Mouse (Mus musculus) cerebellum, postnatal 10 days (tissue): Measurements from ENCODE around the gene Gm1979.
"Not testable (repeated sequence)": the region's sequence is repeated elsewhere in the genome, so short reads cannot be mapped to it uniquely, and the experiment has no call there.

ENCODE experiments used
- DNase-seq, 2 experiments: peaks; one replicate each; pipeline ENCODE4 v3.0.0; 2021; ENCODE audit warnings: mixed read lengths in 2 of 2

Gene Gm1979

GRCm38 (mm10) chr5:26004698-26005097 is at the start of gene Gm1979:
Gm1979 (minus strand) TSS chr5:26004798.
- not testable (repeated sequence) for DNase-seq

GRCm38 (mm10) chr5:26039458-26039857 is 34.9 kb upstream of the Gm1979 start, which contains the start of gene Speer4a:
Speer4a (minus strand) TSS chr5:26039558.
- not testable (repeated sequence) for DNase-seq

DNA sequence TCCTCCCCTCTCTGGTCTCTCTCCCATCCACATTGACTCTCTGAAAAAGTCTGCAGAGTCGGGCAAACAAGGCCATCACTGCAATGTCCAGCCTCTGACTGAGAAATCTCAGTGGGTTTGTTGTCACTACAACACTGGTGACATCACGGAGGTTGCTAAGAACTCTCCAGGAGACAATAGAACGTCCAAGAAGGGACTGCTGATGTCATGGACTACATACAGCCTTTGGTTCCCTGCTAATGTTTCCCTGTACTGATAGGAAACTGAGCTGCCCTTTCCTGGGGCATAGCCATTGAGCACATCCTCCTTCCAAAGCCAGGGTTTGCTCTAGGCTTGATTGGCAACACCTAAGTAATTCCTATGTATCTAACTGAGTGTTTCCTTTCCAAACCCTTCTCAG is 18.2 kb upstream of the Gm1979 start, which contains the start of gene Gm5862:
Gene Gm5862 (minus strand): TSS at position 101 of the 400 bp plus-strand sequence.
- DNase-seq = not testable (repeated sequence)

DNA sequence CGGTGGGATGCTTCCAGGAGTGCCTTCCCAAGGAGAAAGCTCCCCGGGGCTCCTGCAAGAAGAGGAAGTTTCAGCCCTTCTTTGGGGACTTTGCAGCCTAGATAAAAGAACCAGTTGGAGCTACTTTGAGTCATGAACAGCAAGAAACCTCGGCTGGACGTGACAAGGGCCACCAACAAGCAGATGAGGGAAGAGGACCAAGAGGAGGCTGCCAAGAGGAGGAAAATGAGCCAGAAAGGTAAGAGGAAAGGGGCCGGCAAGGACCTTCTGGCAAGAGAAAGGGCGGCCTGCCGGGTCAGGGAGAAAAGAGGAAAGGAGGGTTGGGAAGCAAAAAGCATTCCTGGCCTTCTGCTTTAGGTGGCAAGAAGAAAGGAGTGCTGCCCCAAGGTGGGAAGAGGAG is 3.1 kb upstream of the Gm1979 start:
- peak; percentile 48 to 74 for DNase-seq

DNA sequence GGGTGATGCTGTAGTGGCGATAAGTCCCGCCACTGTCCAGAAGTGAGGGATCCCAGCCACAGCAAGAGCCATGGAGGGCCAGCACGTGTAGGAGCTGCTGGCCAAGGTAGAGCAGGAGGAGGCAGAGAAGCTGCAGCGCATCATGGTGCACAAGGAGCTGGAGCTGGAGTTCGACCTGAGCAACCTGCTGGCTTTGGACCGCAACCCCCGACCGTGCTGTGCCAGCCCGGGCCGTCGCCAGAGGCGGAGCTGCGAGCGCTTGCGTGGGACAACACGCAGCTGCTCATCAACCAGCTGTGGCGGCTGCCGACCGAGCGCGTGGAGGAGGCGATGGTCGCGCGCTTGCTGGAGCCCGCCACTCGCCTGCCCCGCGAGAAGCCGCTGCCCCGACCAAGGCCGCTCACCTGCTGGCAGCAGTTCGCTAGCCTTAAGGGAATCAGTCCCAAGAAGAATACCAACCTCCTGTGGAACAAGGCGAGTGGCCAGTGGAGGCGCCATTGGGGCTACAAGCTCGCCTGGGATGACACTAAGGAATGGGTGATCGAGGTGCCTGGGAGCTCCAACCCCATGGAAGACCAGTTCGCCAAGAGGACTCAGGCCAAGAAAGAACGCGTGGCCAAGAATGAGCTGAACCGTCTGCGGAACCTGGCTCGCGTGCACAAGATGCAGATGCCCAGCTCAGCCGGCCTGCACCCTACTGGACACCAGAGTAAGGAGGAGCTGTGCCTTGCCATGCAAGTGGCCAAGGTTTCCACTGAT is 2.5 kb upstream of the Gm1979 start:
- peak; percentile 82 to 88 for DNase-seq

DNA sequence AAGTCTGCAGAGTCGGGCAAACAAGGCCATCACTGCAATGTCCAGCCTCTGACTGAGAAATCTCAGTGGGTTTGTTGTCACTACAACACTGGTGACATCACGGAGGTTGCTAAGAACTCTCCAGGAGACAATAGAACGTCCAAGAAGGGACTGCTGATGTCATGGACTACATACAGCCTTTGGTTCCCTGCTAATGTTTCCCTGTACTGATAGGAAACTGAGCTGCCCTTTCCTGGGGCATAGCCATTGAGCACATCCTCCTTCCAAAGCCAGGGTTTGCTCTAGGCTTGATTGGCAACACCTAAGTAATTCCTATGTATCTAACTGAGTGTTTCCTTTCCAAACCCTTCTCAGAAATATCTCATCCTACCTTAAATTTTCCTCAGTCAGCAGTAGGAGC is 16.0 kb downstream of the Gm1979 start, which contains the start of gene Gm21698:
Gene Gm21698 (minus strand): TSS at position 101 of the 400 bp plus-strand sequence.
- not testable (repeated sequence) for DNase-seq

DNA sequence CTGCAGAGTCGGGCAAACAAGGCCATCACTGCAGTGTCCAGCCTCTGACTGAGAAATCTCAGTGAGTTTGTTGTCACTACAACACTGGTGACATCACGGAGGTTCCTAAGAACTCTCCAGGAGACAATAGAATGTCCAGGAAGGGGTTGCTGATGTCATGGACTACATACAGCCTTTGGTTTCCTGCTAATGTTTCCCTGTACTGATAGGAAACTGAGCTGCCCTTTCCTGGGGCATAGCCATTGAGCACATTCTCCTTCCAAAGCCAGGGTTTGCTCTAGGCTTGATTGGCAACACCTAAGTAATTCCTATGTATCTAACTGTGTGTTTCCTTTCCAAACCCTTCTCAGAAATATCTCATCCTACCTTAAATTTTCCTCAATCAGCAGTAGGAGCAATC is 32.0 kb downstream of the Gm1979 start, which contains the start of gene Gm21680:
Gene Gm21680 (minus strand): TSS at position 101 of the 400 bp plus-strand sequence.
- DNase-seq = not testable (repeated sequence)

GRCm38 (mm10) chr5:25957050-25957449 is 47.5 kb downstream of the Gm1979 start:
- not testable (repeated sequence) for DNase-seq

DNA sequence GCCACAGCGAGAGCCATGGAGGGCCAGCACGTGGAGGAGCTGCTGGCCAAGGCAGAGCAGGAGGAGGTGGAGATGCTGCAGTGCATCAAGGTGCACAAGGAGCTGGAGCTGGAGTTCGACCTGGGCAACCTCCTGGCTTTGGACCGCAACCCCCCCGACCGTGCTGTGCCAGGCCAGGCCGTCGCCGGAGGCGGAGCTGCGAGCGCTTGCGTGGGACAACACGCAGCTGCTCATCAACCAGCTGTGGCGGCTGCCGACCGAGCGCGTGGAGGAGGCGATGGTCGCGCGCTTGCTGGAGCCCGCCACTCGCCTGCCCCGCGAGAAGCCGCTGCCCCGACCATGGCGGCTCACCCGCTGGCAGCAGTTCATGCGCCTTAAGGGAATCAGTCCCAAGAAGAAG is 48.0 kb downstream of the Gm1979 start:
- peak; percentile 20 to 38 for DNase-seq

- DNase-seq = not testable (repeated sequence)
Measured at GRCm38 (mm10) chr5:25954317-25954716, 50.3 kb downstream of the Gm1979 start, which contains the start of gene Gm21671. Gm21671 (minus strand) TSS chr5:25954417.
